Mouse (Mus musculus) liver (tissue): ENCODE data around the gene Odc1.

Experiments
- DNase-seq: peaks from one replicate; pipeline ENCODE4 v3.0.0-alpha.2; 2020; ENCODE audit warnings: mixed read lengths

The Odc1 gene

GRCm38 (mm10) chr12:17551208-17551995, 6.8 kb downstream of the Odc1 start:
- DNase-seq = no peak

- no peak for DNase-seq
Observed at GRCm38 (mm10) chr12:17552420-17552819, 7.8 kb downstream of the Odc1 start.

- DNase-seq = no peak
Observed at GRCm38 (mm10) chr12:17552949-17553348, 8.4 kb downstream of the Odc1 start.

GRCm38 (mm10) chr12:17553627-17554026, 9.0 kb downstream of the Odc1 start:
- DNase-seq = no peak

- peak; percentile 93 for DNase-seq
Observed at GRCm38 (mm10) chr12:17554200-17554951, 9.8 kb downstream of the Odc1 start.

- peak; percentile 78 for DNase-seq
Observed at GRCm38 (mm10) chr12:17556430-17557343, 12.1 kb downstream of the Odc1 start.

GRCm38 (mm10) chr12:17557344-17557966, 12.9 kb downstream of the Odc1 start:
- no peak for DNase-seq

- DNase-seq = no peak
Observed at GRCm38 (mm10) chr12:17557967-17558345, 13.4 kb downstream of the Odc1 start.

- no peak for DNase-seq
Observed at GRCm38 (mm10) chr12:17562396-17562795, 17.8 kb downstream of the Odc1 start.

- peak; percentile 67 for DNase-seq
Observed at GRCm38 (mm10) chr12:17565393-17566045, 20.9 kb downstream of the Odc1 start.

GRCm38 (mm10) chr12:17566046-17566408, 21.4 kb downstream of the Odc1 start:
- DNase-seq = no peak

GRCm38 (mm10) chr12:17568564-17568963, 24.0 kb downstream of the Odc1 start:
- no peak for DNase-seq

GRCm38 (mm10) chr12:17574591-17574990, 30.0 kb downstream of the Odc1 start:
- DNase-seq = no peak

GRCm38 (mm10) chr12:17575156-17575910, 30.7 kb downstream of the Odc1 start:
- no peak for DNase-seq

- no peak for DNase-seq
Observed at GRCm38 (mm10) chr12:17576041-17576440, 31.4 kb downstream of the Odc1 start.

- DNase-seq = peak; percentile 57
Observed at GRCm38 (mm10) chr12:17578601-17579000, 34.0 kb downstream of the Odc1 start.

GRCm38 (mm10) chr12:17581001-17581400, 36.4 kb downstream of the Odc1 start:
- DNase-seq = no peak

- DNase-seq = no peak
Observed at GRCm38 (mm10) chr12:17582406-17582805, 37.8 kb downstream of the Odc1 start.

- no peak for DNase-seq
Observed at GRCm38 (mm10) chr12:17583860-17584259, 39.3 kb downstream of the Odc1 start.

- DNase-seq = no peak
Observed at GRCm38 (mm10) chr12:17586011-17586410, 41.4 kb downstream of the Odc1 start.

- DNase-seq = no peak
Observed at GRCm38 (mm10) chr12:17588436-17588835, 43.8 kb downstream of the Odc1 start.
